39 mouse cellular contexts compared by ENCODE assay signal in the genomic region with DNA sequence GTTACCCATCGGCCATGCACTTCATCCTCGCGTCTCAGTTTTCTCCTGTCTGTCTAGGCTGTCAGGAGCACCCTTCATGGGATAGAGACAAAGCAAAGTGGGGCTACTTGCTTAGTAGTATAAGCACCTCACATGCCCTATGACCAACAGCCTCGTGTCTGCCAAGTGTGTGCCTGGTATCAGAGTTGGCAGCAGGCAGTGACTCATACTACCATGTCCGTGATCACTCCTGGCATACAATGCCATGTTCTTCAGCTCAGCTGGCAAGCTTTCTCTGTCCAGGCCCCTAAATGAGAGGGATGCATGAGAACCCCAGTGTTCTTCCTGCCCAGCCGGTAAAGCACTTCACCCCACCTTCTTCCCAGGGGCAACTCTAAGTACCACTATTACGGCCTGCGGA. TPM values are rescaled to one million over a fixed set of nuclear protein-coding genes. Genes with fewer than 3 reads are reported as not detected.
DNase-seq lines count a peak whose midpoint lies in the region; ATAC-seq lines count a peak whose summit lies in the region.
"Had no signal": no experiment of that assay in that cellular context is flagged by ENCODE, and none has a peak within 500 bp of the region (broad histone marks: within the 10 kb centered on the region; RNA-seq: fewer than 3 reads in every experiment).

No protein-coding gene starts in this region.

- ATAC-seq in erythroid progenitor cell, adult 5-6 weeks (replicated peaks; ENCODE audit: low FRiP score, poor library complexity, severe bottlenecking) = no peak
- ATAC-seq: forebrain, postnatal 0 days; hindbrain, postnatal 0 days; intestine, embryonic 15.5 days; midbrain, embryonic 15.5 days had no signal

- DNase-seq in adrenal gland, adult 2 months = peak; percentile 80
- DNase-seq in adrenal gland, adult 18-20 months (ENCODE audit: low spot score in 2 of 2) = no peak
- DNase-seq in 3T3-L1 (ENCODE audit: low read depth, low spot score) = peak; percentile 36
- peak; percentile 73 for DNase-seq in adrenal gland, adult 8-10 months
- DNase-seq in brain, adult 2 months (ENCODE audit: low read depth, low spot score) = peak; percentile 54
- DNase-seq in kidney, postnatal 25 days = no peak
- DNase-seq: cerebellum, adult 18-20 months; cerebellum, postnatal 10 days; forebrain, postnatal 0 days; gastrocnemius, postnatal 10 days; kidney, adult 9 months; kidney, postnatal 10 days; lung, embryonic 14.5 days; lung, postnatal 14 days; retina, postnatal 1 day; right cerebral cortex, postnatal 14 days; spleen, adult 18-20 months; thymus, adult 18-20 months; thymus, postnatal 25 days had no signal

RNA-seq across cellular contexts. Expression of a gene that starts 14.0 kb away (rescaled TPM):
- total RNA-seq in adrenal gland, adult 2 months (2021) = 10 to 100 TPM; 14.4 to 18.2 TPM
- polyA plus RNA-seq in adrenal gland, adult 2 months (2012; rRNA removed) = 60.2 and 62.7 TPM in 2 replicates
- 10 to 100 TPM; 13.2 to 16.1 TPM for total RNA-seq in adrenal gland, adult 18-20 months (2021)
- 10 to 100 TPM; 18.3 to 27.1 (median 23.8) TPM for total RNA-seq in adrenal gland, adult 8-10 months (2022)
- 8.8 and 17.7 TPM in 2 replicates for total RNA-seq in erythroid progenitor cell, adult 5-6 weeks (2015; ENCODE audit: low replicate concordance)
- total RNA-seq in erythroid progenitor cell, adult 5-6 weeks (2017; ENCODE audit: low replicate concordance) = 11.9 and 13.6 TPM in 2 replicates

RNA-seq across cellular contexts. Expression of a gene that starts 24.0 kb away (rescaled TPM):
- total RNA-seq in adrenal gland, adult 2 months (2021) = 10 to 100 TPM; 17.1 to 19.9 TPM
- polyA plus RNA-seq in adrenal gland, adult 2 months (2012; rRNA removed) = 34.5 and 36.6 TPM in 2 replicates
- 10 to 100 TPM; 17.1 to 20.3 TPM for total RNA-seq in adrenal gland, adult 18-20 months (2021)
- total RNA-seq in adrenal gland, adult 8-10 months (2022) = 10 to 100 TPM; 16.8 to 25.2 (median 20.5) TPM
- 7.2 and 14.7 TPM in 2 replicates for total RNA-seq in erythroid progenitor cell, adult 5-6 weeks (2015; ENCODE audit: low replicate concordance)
- 2.5 and 8.5 TPM in 2 replicates for total RNA-seq in erythroid progenitor cell, adult 5-6 weeks (2017; ENCODE audit: low replicate concordance)

RNA-seq across cellular contexts. Expression of a gene that starts 25.6 kb away (rescaled TPM):
- 1 to 10 TPM; 1.6 to 4.1 TPM for total RNA-seq in adrenal gland, adult 2 months (2021)
- 0.36 and 0.55 TPM in 2 replicates for polyA plus RNA-seq in adrenal gland, adult 2 months (2012; rRNA removed)
- total RNA-seq in adrenal gland, adult 18-20 months (2021) = 1 to 10 TPM; 2.5 to 2.6 TPM
- total RNA-seq in adrenal gland, adult 8-10 months (2022) = 1 to 10 TPM; 2.9 to 5.9 (median 4.2) TPM
- total RNA-seq in erythroid progenitor cell, adult 5-6 weeks (2015; ENCODE audit: low replicate concordance) = 1.1 TPM in 1 of 2 replicates, not detected in the other
- 0.77 and 1.2 TPM in 2 replicates for total RNA-seq in erythroid progenitor cell, adult 5-6 weeks (2017; ENCODE audit: low replicate concordance)
- polyA plus RNA-seq: liver, adult 2 months had no signal

RNA-seq across cellular contexts. Expression of a gene that starts 35.2 kb away (rescaled TPM):
- total RNA-seq in adrenal gland, adult 2 months (2021) = under 1 TPM; 0.23 to 0.31 TPM
- 2.4 and 2.5 TPM in 2 replicates for polyA plus RNA-seq in adrenal gland, adult 2 months (2012; rRNA removed)
- under 1 TPM; 0.33 to 0.35 TPM for total RNA-seq in adrenal gland, adult 18-20 months (2021)
- under 1 TPM; 0.10 to 0.86 (median 0.34) TPM for total RNA-seq in adrenal gland, adult 8-10 months (2022)
- not detected in 2 replicates for total RNA-seq in erythroid progenitor cell, adult 5-6 weeks (2015; ENCODE audit: low replicate concordance)
- 0.13 and 1.1 TPM in 2 replicates for total RNA-seq in erythroid progenitor cell, adult 5-6 weeks (2017; ENCODE audit: low replicate concordance)
- total RNA-seq: common myeloid progenitor, adult 5-6 weeks; hindbrain, postnatal 0 days; layer of hippocampus, adult 2 months; layer of hippocampus, postnatal 14 days; left cerebral cortex, adult 2 months; left cerebral cortex, postnatal 25 days; liver, adult 2 months had no signal
- polyA plus RNA-seq: liver, embryonic 15.5 days had no signal

RNA-seq across cellular contexts. Expression of a gene that starts 45.8 kb away (rescaled TPM):
- total RNA-seq in adrenal gland, adult 2 months (2021) = not detected
- polyA plus RNA-seq in adrenal gland, adult 2 months (2012; rRNA removed) = 0.36 and 0.46 TPM in 2 replicates
- not detected for total RNA-seq in adrenal gland, adult 18-20 months (2021)
- total RNA-seq in adrenal gland, adult 8-10 months (2022) = not detected
- total RNA-seq in erythroid progenitor cell, adult 5-6 weeks (2015; ENCODE audit: low replicate concordance) = not detected in 2 replicates
- not detected in 2 replicates for total RNA-seq in erythroid progenitor cell, adult 5-6 weeks (2017; ENCODE audit: low replicate concordance)
- total RNA-seq: common myeloid progenitor, adult 5-6 weeks; gastrocnemius, postnatal 10 days; layer of hippocampus, adult 2 months; layer of hippocampus, postnatal 14 days; left cerebral cortex, adult 2 months; left cerebral cortex, postnatal 25 days; liver, adult 2 months; MEL had no signal
- polyA plus RNA-seq: embryonic facial prominence, embryonic 13.5 days; forebrain, embryonic 11.5 days; forebrain, postnatal 0 days; gonadal fat pad, adult 2 months; heart, embryonic 12.5 days; heart, postnatal 0 days; hindbrain, embryonic 12.5 days; limb, embryonic 12.5 days; liver, adult 2 months; lung, embryonic 14.5 days; stomach, postnatal 0 days had no signal

Comparison
In these comparisons a context has a peak if more than half of its experiments do, and no peak if none do; other contexts are left out.
1. DNase-seq: peak in adrenal gland, adult 2 months (single experiment), 3T3-L1 (single experiment), adrenal gland, adult 8-10 months (single experiment) and brain, adult 2 months (single experiment); none in adrenal gland, adult 18-20 months (0 of 2) and kidney, postnatal 25 days (0 of 2).